Mouse (Mus musculus): ENCODE data around the gene Atp5h. TPM values are rescaled to one million over a fixed set of nuclear protein-coding genes. Genes with fewer than 3 reads are reported as not detected.

The Atp5h gene
- polyA plus RNA-seq, 1 experiment from 2014 or later: 1,945 TPM

DNA sequence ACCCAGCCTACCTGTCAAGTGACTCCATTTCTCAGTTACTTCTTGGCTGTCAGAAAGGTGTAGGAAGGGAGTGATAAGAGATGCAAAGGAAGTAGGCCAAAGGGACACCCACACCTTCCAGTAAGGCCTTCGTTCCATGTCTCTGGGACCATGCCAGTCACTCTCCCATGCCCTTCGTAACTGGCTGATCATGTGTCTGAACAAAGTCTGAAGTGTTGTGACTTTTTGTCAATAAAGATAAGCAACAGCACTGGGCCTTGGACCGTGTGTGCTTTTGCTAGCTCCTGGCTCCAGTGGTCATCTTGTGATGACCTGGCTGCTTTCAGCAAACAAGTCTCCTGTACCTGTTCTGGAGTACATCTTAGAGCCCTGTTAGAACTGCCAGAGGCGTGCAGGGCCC, 13.1 kb upstream of the Atp5h start:
- Histone ChIP-seq H3K9ac (ENCODE audit: low read length) (no peak overlapping the region), H3K9me3 (replicated peaks; ENCODE audit: control insufficient read depth, low read length) (no peaks in the 10 kb centered on the region), H3K27ac (ENCODE audit: low read length) (no peak overlapping the region), H3K4me3 (ENCODE audit: low read length) (no peak overlapping the region), H3K4me2 (ENCODE audit: low read depth, low read length) (no peak overlapping the region), H3K36me3 (ENCODE audit: control insufficient read depth, insufficient read depth) (peaks cover 28% of the 10 kb centered on the region), H3K4me1 (ENCODE audit: control insufficient read depth, insufficient read depth, low read length) (peaks cover 12% of the 10 kb centered on the region), H3K27me3 (ENCODE audit: control insufficient read depth, insufficient read depth, low read length) (no peaks in the 10 kb centered on the region)
- ATAC-seq (replicated peaks; ENCODE audit: extremely low read depth, insufficient read depth, low FRiP score): no peak
- 71% methylated on average over 4 of the region's 4 CpGs for WGBS

DNA sequence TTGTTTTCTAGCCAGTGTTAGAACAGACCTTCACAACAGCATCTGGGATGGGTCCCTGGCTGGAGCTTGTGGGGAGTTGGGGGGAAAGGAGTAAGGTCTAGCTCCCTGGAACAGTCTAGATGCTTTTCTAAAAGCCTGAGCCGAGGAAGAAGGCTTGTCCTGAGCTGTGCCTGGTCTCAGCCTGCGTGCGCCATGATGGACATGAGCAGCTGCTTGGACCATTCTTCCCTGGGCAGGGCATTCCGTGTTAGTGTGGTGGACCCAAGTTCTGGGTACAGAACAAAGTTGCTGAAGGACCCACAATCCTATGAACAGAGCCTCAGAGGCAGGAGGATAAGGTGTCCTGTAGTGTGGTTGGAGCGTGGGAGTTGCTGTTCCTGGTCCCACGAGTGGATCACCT, 10.8 kb upstream of the Atp5h start:
- Histone ChIP-seq H3K9me3 (replicated peaks; ENCODE audit: control insufficient read depth, low read length) (no peaks in the 10 kb centered on the region), H3K36me3 (ENCODE audit: control insufficient read depth, insufficient read depth) (peaks cover 28% of the 10 kb centered on the region), H3K4me3 (ENCODE audit: low read length) (no peak overlapping the region), H3K4me1 (ENCODE audit: control insufficient read depth, insufficient read depth, low read length) (peaks cover 9% of the 10 kb centered on the region), H3K27me3 (ENCODE audit: control insufficient read depth, insufficient read depth, low read length) (no peaks in the 10 kb centered on the region), H3K27ac (ENCODE audit: low read length) (no peak overlapping the region), H3K9ac (ENCODE audit: low read length) (no peak overlapping the region), H3K4me2 (ENCODE audit: low read depth, low read length) (no peak overlapping the region)
- no peak for ATAC-seq (replicated peaks; ENCODE audit: extremely low read depth, insufficient read depth, low FRiP score)
- WGBS: 90% methylated on average over 6 of the region's 6 CpGs

DNA sequence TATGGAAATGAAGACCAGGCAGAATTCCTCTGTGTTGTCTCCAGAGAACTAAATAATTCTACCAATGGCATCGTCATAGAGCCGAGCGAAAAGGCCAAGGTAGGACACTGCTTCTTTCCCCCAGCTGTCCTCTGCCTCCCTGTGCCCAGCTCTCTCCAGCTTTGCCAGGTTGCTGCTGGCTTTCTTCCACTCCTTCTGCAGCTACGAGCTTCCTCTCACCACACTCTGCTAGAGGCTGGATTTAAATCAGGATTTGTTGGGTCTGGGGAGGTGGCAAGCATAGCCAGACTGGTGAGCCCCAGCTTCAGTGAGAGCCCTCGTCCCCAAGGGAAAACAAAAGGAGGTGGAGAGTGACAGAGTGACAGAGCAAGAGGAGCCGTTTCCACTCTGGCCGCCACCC, 9.5 kb upstream of the Atp5h start:
- 81% methylated on average over 7 of the region's 7 CpGs for WGBS
- peaks cover 37% of the 10 kb centered on the region for H3K36me3 ChIP-seq (ENCODE audit: control insufficient read depth, insufficient read depth)
- H3K27me3 ChIP-seq (ENCODE audit: control insufficient read depth, insufficient read depth, low read length): no peaks in the 10 kb centered on the region
- peaks cover 3% of the 10 kb centered on the region; the same call in 1 of the 2 replicates for H3K4me1 ChIP-seq (ENCODE audit: control insufficient read depth, insufficient read depth, low read length)
- ATAC-seq (replicated peaks; ENCODE audit: extremely low read depth, insufficient read depth, low FRiP score): no peak
- H3K27ac ChIP-seq (ENCODE audit: low read length): no peak overlapping the region
- no peak overlapping the region for H3K4me2 ChIP-seq (ENCODE audit: low read depth, low read length)
- H3K9ac ChIP-seq (ENCODE audit: low read length): no peak overlapping the region
- H3K4me3 ChIP-seq (ENCODE audit: low read length): no peak overlapping the region
- H3K9me3 ChIP-seq (replicated peaks; ENCODE audit: control insufficient read depth, low read length): no peaks in the 10 kb centered on the region

DNA sequence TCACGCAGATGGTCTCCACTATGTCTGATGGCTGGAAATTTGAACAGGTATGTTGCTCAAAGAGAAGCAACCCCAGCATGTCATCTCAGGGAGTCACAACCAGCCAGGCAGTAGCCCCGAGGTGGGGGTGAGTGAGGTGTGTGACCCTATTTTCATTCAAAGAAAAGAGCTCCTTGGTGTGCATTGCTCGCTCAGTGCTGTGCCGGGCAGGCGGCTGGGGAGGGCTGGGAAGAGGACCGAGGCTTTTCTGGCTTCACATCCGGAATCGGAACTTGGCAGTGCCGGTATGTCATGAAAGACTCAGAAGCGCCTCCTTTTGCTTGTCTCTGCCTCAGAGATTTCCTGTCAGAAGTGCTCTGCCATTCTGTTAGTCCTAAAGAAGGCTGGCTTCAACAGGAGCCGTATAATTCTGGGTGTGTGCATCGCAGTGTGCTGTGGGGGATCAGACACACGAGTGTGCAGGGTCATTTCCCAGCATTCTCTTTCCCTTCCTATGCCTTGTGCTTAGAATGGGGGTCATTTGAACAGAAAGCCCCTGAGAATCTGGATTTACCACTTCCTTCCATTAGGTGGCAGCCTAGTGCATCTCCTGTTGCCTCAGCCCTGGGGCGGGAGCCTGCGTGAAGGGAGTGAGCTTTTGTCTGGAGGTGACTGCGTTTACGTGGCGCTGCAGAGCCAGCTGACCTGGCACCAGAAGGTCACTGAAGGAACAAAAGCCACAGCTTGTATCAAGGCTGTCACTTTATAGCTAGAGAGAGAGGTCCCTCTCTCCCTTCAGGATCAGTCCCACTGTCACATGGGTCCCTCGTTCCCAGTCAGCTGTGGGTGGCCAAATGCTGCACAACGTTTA, 7.9 kb upstream of the Atp5h start:
- Histone ChIP-seq H3K27me3 (ENCODE audit: control insufficient read depth, insufficient read depth, low read length) (no peaks in the 10 kb centered on the region), H3K4me2 (ENCODE audit: low read depth, low read length) (0 out of 2 replicates have a peak overlapping the region, but pooled peaks have one; percentile 8), H3K9ac (ENCODE audit: low read length) (peak overlapping the region; percentile 18; the same call in 1 of the 2 replicates), H3K27ac (ENCODE audit: low read length) (peak overlapping the region; percentile 44), H3K4me3 (ENCODE audit: low read length) (no peak overlapping the region), H3K9me3 (replicated peaks; ENCODE audit: control insufficient read depth, low read length) (no peaks in the 10 kb centered on the region), H3K4me1 (ENCODE audit: control insufficient read depth, insufficient read depth, low read length) (peaks cover 3% of the 10 kb centered on the region; the same call in 1 of the 2 replicates), H3K36me3 (ENCODE audit: control insufficient read depth, insufficient read depth) (peaks cover 37% of the 10 kb centered on the region)
- ATAC-seq (replicated peaks; ENCODE audit: extremely low read depth, insufficient read depth, low FRiP score): peak; percentile 71
- WGBS: 35% methylated on average over 20 of the region's 20 CpGs

DNA sequence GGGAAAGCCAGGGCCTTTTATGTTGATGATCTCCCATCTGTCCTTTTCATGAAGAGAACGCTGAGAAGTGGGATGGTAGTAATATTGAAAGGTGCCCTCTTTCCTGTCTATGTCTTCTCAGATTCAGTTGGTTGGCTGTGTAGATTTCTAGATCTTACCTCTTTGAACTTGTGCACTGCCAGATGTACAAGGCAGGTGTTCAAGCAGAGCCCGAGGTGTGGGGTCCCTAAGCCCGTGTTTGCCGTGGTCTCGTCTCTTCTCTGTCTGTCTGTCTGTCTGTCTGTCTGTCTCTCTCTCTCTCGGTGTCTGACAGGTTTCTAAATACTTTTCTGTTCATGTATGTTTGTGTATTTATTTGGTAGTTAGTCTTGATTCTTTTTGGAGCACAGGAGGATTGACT, 5.9 kb upstream of the Atp5h start:
- Histone ChIP-seq H3K27ac (ENCODE audit: low read length) (no peak overlapping the region), H3K9ac (ENCODE audit: low read length) (no peak overlapping the region), H3K27me3 (ENCODE audit: control insufficient read depth, insufficient read depth, low read length) (no peaks in the 10 kb centered on the region), H3K9me3 (replicated peaks; ENCODE audit: control insufficient read depth, low read length) (no peaks in the 10 kb centered on the region), H3K4me2 (ENCODE audit: low read depth, low read length) (no peak overlapping the region), H3K4me3 (ENCODE audit: low read length) (no peak overlapping the region), H3K4me1 (ENCODE audit: control insufficient read depth, insufficient read depth, low read length) (peaks cover 17% of the 10 kb centered on the region), H3K36me3 (ENCODE audit: control insufficient read depth, insufficient read depth) (peaks cover 24% of the 10 kb centered on the region)
- 89% methylated on average over 6 of the region's 6 CpGs for WGBS
- ATAC-seq (replicated peaks; ENCODE audit: extremely low read depth, insufficient read depth, low FRiP score): no peak

DNA sequence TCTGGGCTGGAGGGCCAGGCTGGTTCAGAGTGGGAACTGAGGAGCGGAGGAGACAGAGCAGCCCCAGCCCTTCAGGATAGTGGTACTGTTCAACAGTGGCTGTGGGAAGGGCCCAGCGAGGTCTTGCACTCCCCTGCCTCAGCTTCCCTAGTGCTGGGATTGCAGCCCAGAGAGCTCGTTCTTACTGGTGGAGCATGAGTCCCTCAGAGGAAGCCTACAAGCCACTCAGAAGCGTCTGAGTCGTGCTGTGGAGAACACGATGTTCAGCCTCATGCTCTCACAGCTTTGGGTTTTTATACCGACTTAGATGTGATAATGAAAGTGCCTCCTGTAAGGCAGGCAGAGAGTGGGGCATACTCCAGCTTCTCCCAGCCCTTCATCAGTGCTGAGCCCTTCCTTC, 4.9 kb upstream of the Atp5h start:
- no peak overlapping the region for H3K27ac ChIP-seq (ENCODE audit: low read length)
- 87% methylated on average over 7 of the region's 7 CpGs for WGBS
- no peak overlapping the region for H3K4me3 ChIP-seq (ENCODE audit: low read length)
- H3K4me1 ChIP-seq (ENCODE audit: control insufficient read depth, insufficient read depth, low read length): peaks cover 18% of the 10 kb centered on the region
- H3K9me3 ChIP-seq (replicated peaks; ENCODE audit: control insufficient read depth, low read length): no peaks in the 10 kb centered on the region
- ATAC-seq (replicated peaks; ENCODE audit: extremely low read depth, insufficient read depth, low FRiP score): no peak
- H3K9ac ChIP-seq (ENCODE audit: low read length): no peak overlapping the region
- H3K27me3 ChIP-seq (ENCODE audit: control insufficient read depth, insufficient read depth, low read length): no peaks in the 10 kb centered on the region
- H3K36me3 ChIP-seq (ENCODE audit: control insufficient read depth, insufficient read depth): peaks cover 15% of the 10 kb centered on the region
- no peak overlapping the region for H3K4me2 ChIP-seq (ENCODE audit: low read depth, low read length)

DNA sequence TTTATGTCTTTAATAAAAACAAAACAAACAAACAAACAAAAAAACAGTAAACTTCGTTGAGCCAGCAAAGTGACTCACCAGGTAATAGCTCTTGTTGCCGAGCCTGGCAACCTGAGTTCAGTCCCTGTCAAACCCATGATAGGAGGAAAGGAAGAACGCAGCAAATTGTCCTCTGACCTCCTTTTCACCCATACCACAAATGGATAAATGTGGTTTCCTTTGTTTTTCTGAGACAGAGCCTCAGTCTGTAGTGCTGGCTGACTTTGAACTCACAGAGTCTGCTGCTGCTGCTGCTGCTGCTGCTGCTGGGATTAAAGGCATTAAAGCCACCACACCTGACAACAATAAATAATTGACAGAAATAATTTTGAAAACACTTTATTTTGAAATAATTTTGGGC, 3.3 kb upstream of the Atp5h start:
- peaks cover 9% of the 10 kb centered on the region; the same call in 1 of the 2 replicates for H3K36me3 ChIP-seq (ENCODE audit: control insufficient read depth, insufficient read depth)
- no peak for ATAC-seq (replicated peaks; ENCODE audit: extremely low read depth, insufficient read depth, low FRiP score)
- 75% methylated on average over 3 of the region's 3 CpGs for WGBS

DNA sequence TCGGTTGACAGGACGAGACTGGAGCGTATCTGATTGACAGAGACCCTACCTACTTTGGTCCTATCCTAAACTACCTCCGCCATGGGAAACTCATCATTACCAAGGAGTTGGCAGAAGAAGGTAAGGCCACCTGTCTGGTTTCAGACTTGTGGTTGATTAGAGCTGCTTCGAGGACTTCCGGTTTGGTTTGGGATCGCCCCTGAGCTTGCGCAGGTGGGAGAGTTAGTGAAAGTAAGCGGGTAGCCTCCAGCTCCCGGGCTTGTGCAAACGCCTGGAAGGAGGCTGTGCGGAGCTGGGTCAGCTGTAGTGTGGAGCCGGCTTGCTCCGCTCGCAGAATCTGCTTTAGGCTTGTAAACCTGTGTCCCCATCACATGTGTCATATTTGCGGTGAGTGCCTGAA, 2.2 kb upstream of the Atp5h start:
- Histone ChIP-seq H3K36me3 (ENCODE audit: control insufficient read depth, insufficient read depth) (peaks cover 20% of the 10 kb centered on the region), H3K4me2 (ENCODE audit: low read depth, low read length) (no peak overlapping the region), H3K27me3 (ENCODE audit: control insufficient read depth, insufficient read depth, low read length) (no peaks in the 10 kb centered on the region), H3K9ac (ENCODE audit: low read length) (no peak overlapping the region), H3K9me3 (replicated peaks; ENCODE audit: control insufficient read depth, low read length) (no peaks in the 10 kb centered on the region), H3K27ac (ENCODE audit: low read length) (no peak overlapping the region), H3K4me3 (ENCODE audit: low read length) (no peak overlapping the region), H3K4me1 (ENCODE audit: control insufficient read depth, insufficient read depth, low read length) (peaks cover 38% of the 10 kb centered on the region)
- ATAC-seq (replicated peaks; ENCODE audit: extremely low read depth, insufficient read depth, low FRiP score): no peak
- 88% methylated on average over 16 of the region's 16 CpGs for WGBS

More for the DNA sequence above, 3.3 kb upstream of the Atp5h start:
- Histone ChIP-seq H3K4me3 (ENCODE audit: low read length) (no peak overlapping the region), H3K9ac (ENCODE audit: low read length) (no peak overlapping the region), H3K4me2 (ENCODE audit: low read depth, low read length) (no peak overlapping the region), H3K27ac (ENCODE audit: low read length) (no peak overlapping the region), H3K4me1 (ENCODE audit: control insufficient read depth, insufficient read depth, low read length) (peaks cover 30% of the 10 kb centered on the region), H3K27me3 (ENCODE audit: control insufficient read depth, insufficient read depth, low read length) (no peaks in the 10 kb centered on the region), H3K9me3 (replicated peaks; ENCODE audit: control insufficient read depth, low read length) (no peaks in the 10 kb centered on the region)

DNA sequence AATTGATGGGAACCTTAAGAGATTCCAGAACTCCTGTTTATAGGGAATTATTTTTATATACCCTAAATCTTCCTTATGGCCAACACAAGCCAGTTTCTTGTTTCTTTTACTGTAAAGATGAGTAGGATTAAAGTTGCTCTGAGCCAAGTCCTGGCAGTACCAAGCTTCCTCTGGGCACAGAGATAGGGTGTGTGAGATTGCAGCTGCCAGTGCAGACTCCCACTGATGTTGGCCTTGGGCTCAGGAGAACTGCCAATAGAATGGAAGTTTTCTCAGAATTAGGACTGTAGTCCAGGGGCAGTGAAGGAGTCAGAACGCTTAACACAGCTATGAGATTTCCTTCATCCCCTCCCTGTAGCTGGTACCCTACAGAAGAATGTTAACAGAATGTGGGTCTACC, 1.6 kb upstream of the Atp5h start:
- no peak for ATAC-seq (replicated peaks; ENCODE audit: extremely low read depth, insufficient read depth, low FRiP score)
- no peaks in the 10 kb centered on the region for H3K27me3 ChIP-seq (ENCODE audit: control insufficient read depth, insufficient read depth, low read length)
- peak overlapping the region; percentile 41; the same call in 1 of the 2 replicates for H3K9ac ChIP-seq (ENCODE audit: low read length)
- no peaks in the 10 kb centered on the region for H3K9me3 ChIP-seq (replicated peaks; ENCODE audit: control insufficient read depth, low read length)
- H3K4me1 ChIP-seq (ENCODE audit: control insufficient read depth, insufficient read depth, low read length): peaks cover 43% of the 10 kb centered on the region
- WGBS: 55% methylated on average over 1 of the region's 1 CpGs
- H3K4me3 ChIP-seq (ENCODE audit: low read length): peak overlapping the region; percentile 96
- H3K36me3 ChIP-seq (ENCODE audit: control insufficient read depth, insufficient read depth): peaks cover 25% of the 10 kb centered on the region
- H3K4me2 ChIP-seq (ENCODE audit: low read depth, low read length): peak overlapping the region; percentile 98
- no peak overlapping the region for H3K27ac ChIP-seq (ENCODE audit: low read length)

Data from heart, embryonic 16.5 days (tissue).